Mouse (Mus musculus): ENCODE measurements around the gene Sbk2.
A peak's percentile ranks its signal among the peaks of the same experiment; 100 is the strongest.
"Not testable (repeated sequence)": the region's sequence is repeated elsewhere in the genome, so short reads cannot be mapped to it uniquely, and the experiment has no call there.

Gene Sbk2

GRCm38 (mm10) chr7:4964272-4964671, at the start of gene Sbk2:
Gene Sbk2 (minus strand): TSS chr7:4964406.
- peak; percentile 54 for DNase-seq (ENCODE audit: extremely low spot score, low spot score)

GRCm38 (mm10) chr7:5012681-5013513, 48.7 kb upstream of the Sbk2 start:
- DNase-seq (ENCODE audit: extremely low spot score, low spot score): no peak

GRCm38 (mm10) chr7:5008229-5008628, 44.0 kb upstream of the Sbk2 start:
- no peak for DNase-seq (ENCODE audit: extremely low spot score, low spot score)

GRCm38 (mm10) chr7:5002876-5003275, 38.7 kb upstream of the Sbk2 start:
- DNase-seq (ENCODE audit: extremely low spot score, low spot score): not testable (repeated sequence)

- no peak for DNase-seq (ENCODE audit: extremely low spot score, low spot score)
Measured at GRCm38 (mm10) chr7:4999876-5000275, 35.7 kb upstream of the Sbk2 start.

GRCm38 (mm10) chr7:4996934-4997333, 32.7 kb upstream of the Sbk2 start:
- DNase-seq (ENCODE audit: extremely low spot score, low spot score): no peak

GRCm38 (mm10) chr7:4996003-4996895, 32.0 kb upstream of the Sbk2 start, which contains the start of gene Zfp579:
Gene Zfp579 (minus strand): TSS chr7:4996158.
- DNase-seq (ENCODE audit: extremely low spot score, low spot score): peak; percentile 96

- DNase-seq (ENCODE audit: extremely low spot score, low spot score): no peak
Measured at GRCm38 (mm10) chr7:4995268-4996002, 31.2 kb upstream of the Sbk2 start.

GRCm38 (mm10) chr7:4993999-4994788, 30.0 kb upstream of the Sbk2 start:
- no peak for DNase-seq (ENCODE audit: extremely low spot score, low spot score)

GRCm38 (mm10) chr7:4993347-4993998, 29.3 kb upstream of the Sbk2 start:
- no peak for DNase-seq (ENCODE audit: extremely low spot score, low spot score)

- DNase-seq (ENCODE audit: extremely low spot score, low spot score): no peak
Measured at GRCm38 (mm10) chr7:4988250-4988649, 24.0 kb upstream of the Sbk2 start.

- DNase-seq (ENCODE audit: extremely low spot score, low spot score): no peak
Measured at GRCm38 (mm10) chr7:4976832-4977231, 12.6 kb upstream of the Sbk2 start.

GRCm38 (mm10) chr7:4975455-4975854, 11.2 kb upstream of the Sbk2 start:
- no peak for DNase-seq (ENCODE audit: extremely low spot score, low spot score)

GRCm38 (mm10) chr7:4972321-4973047, 8.3 kb upstream of the Sbk2 start:
- no peak for DNase-seq (ENCODE audit: extremely low spot score, low spot score)

GRCm38 (mm10) chr7:4971710-4972109, 7.5 kb upstream of the Sbk2 start:
- no peak for DNase-seq (ENCODE audit: extremely low spot score, low spot score)

GRCm38 (mm10) chr7:4971068-4971467, 6.9 kb upstream of the Sbk2 start, which contains the start of gene Sbk3:
Gene Sbk3 (minus strand): TSS chr7:4971168.
- no peak for DNase-seq (ENCODE audit: extremely low spot score, low spot score)

GRCm38 (mm10) chr7:4964988-4965387, 782 bp upstream of the Sbk2 start:
- no peak for DNase-seq (ENCODE audit: extremely low spot score, low spot score)

GRCm38 (mm10) chr7:4963527-4963926, 679 bp downstream of the Sbk2 start:
- no peak for DNase-seq (ENCODE audit: extremely low spot score, low spot score)

- DNase-seq (ENCODE audit: extremely low spot score, low spot score): no peak
Measured at GRCm38 (mm10) chr7:4957361-4957760, 6.8 kb downstream of the Sbk2 start.

Data from neural tube, embryonic 10.5 days (tissue).